Mouse (Mus musculus) cerebellum, adult 11 months (tissue): Measurements from ENCODE around the gene Atp1b2.
"Not testable (repeated sequence)": the region's sequence is repeated elsewhere in the genome, so short reads cannot be mapped to it uniquely, and the experiment has no call there.

Source experiments
- DNase-seq: peaks from one replicate; pipeline ENCODE4 v3.0.0; 2022

Gene Atp1b2

GRCm38 (mm10) chr11:69605726-69606490 is at the start of gene Atp1b2:
Atp1b2 (minus strand) TSS chr11:69605942.
- DNase-seq, result peak; percentile 89

GRCm38 (mm10) chr11:69654760-69655159 is 49.0 kb upstream of the Atp1b2 start:
- no peak for DNase-seq

GRCm38 (mm10) chr11:69653399-69653798 is 47.7 kb upstream of the Atp1b2 start:
- DNase-seq, result no peak

- no peak for DNase-seq
These were observed 40.1 kb upstream of the Atp1b2 start for GRCm38 (mm10) chr11:69645860-69646259.

GRCm38 (mm10) chr11:69635471-69635870 is 29.7 kb upstream of the Atp1b2 start:
- DNase-seq, result no peak

GRCm38 (mm10) chr11:69633128-69633866 is 27.6 kb upstream of the Atp1b2 start:
- peak; percentile 70 for DNase-seq

GRCm38 (mm10) chr11:69632284-69633089 is 26.7 kb upstream of the Atp1b2 start, which contains the start of gene Fxr2:
Fxr2 (plus strand) TSS chr11:69632990.
- peak; percentile 100 for DNase-seq

GRCm38 (mm10) chr11:69629802-69630201 is 24.1 kb upstream of the Atp1b2 start:
- no peak for DNase-seq

- peak; percentile 78 for DNase-seq
These were observed 22.5 kb upstream of the Atp1b2 start for GRCm38 (mm10) chr11:69628286-69628685.

- not testable (repeated sequence) for DNase-seq
These were observed 18.6 kb upstream of the Atp1b2 start for GRCm38 (mm10) chr11:69624339-69624738.

GRCm38 (mm10) chr11:69623006-69623405 is 17.3 kb upstream of the Atp1b2 start:
- no peak for DNase-seq

- DNase-seq, result no peak
These were observed 16.7 kb upstream of the Atp1b2 start for GRCm38 (mm10) chr11:69622406-69622805.

- peak; percentile 54 for DNase-seq
These were observed 16.0 kb upstream of the Atp1b2 start, which contains the start of gene Sat2 for GRCm38 (mm10) chr11:69621571-69622268. Sat2 (plus strand) TSS chr11:69622024.

GRCm38 (mm10) chr11:69620394-69621081 is 14.8 kb upstream of the Atp1b2 start:
- no peak for DNase-seq

GRCm38 (mm10) chr11:69617805-69618204 is 12.1 kb upstream of the Atp1b2 start, which contains the start of gene Shbg:
Shbg (minus strand) TSS chr11:69617905.
- no peak for DNase-seq

GRCm38 (mm10) chr11:69616781-69617180 is 11.0 kb upstream of the Atp1b2 start:
- no peak for DNase-seq

- not testable (repeated sequence) for DNase-seq
These were observed 8.5 kb upstream of the Atp1b2 start for GRCm38 (mm10) chr11:69614257-69614588.

GRCm38 (mm10) chr11:69613553-69614256 is 8.0 kb upstream of the Atp1b2 start:
- peak; percentile 76 for DNase-seq

GRCm38 (mm10) chr11:69610899-69611298 is 5.2 kb upstream of the Atp1b2 start:
- DNase-seq, result no peak

- no peak for DNase-seq
These were observed 3.7 kb upstream of the Atp1b2 start for GRCm38 (mm10) chr11:69609416-69609815.

GRCm38 (mm10) chr11:69608525-69608924 is 2.8 kb upstream of the Atp1b2 start:
- no peak for DNase-seq
